ENCODE assay signal across 8 mouse cellular contexts in the genomic region with DNA sequence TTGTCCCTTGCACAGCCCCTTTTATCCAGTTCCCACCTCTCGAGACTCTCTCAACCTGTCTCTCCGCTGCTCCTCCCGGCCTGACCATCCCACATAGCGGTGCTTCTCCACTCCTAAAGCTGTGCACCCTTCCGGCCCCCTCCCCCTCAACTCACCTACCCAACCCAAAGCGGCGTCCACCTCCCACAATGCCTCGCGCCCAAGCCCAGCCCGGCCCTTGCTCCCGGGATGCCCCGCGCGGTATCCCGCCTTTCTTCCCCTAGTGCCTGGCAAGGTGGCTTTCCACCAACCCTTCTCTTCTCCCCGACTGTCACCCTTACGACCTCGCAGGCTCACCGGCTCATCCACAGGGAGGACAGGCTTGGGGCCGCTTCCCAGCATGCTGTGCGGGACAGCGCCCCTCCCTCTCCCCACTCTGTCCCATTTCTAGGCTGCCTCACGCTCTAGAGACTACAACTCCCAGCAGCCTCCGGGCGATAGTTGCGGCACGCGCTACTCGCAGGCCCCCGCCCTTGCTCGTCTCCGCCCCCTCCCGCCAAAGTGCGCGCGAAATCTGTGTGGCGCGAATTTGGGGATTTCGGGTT. TPM values are rescaled to one million over a fixed set of nuclear protein-coding genes. Genes with fewer than 3 reads are reported as not detected.
DNase-seq lines count a peak whose midpoint lies in the region; ATAC-seq lines count a peak whose summit lies in the region.

TSS of gene Zswim9 (minus strand) at position 414 of the 584 bp plus-strand sequence.

- peaks cover 47% of the 10 kb centered on the region for H3K36me3 ChIP-seq in hindbrain, embryonic 15.5 days

- H3K27ac ChIP-seq in hindbrain, embryonic 15.5 days (replicated peaks), result peak within 1 kb of the TSS; percentile 92

- peak; percentile 99 for ATAC-seq in hindbrain, embryonic 15.5 days (ENCODE audit: low FRiP score, low read depth)

- H3K9me3 ChIP-seq in hindbrain, embryonic 15.5 days, result no peaks in the 10 kb centered on the region

- H3K4me1 ChIP-seq in hindbrain, embryonic 15.5 days (replicated peaks), result peaks cover 6% of the 10 kb centered on the region

- H3K4me2 ChIP-seq in hindbrain, embryonic 15.5 days, result peak within 1 kb of the TSS; percentile 74

- no peaks in the 10 kb centered on the region for H3K27me3 ChIP-seq in hindbrain, embryonic 15.5 days

- WGBS in hindbrain, embryonic 15.5 days, result under 1% methylated on average over 39 of the region's 39 CpGs

- H3K4me3 ChIP-seq in hindbrain, embryonic 15.5 days, result peak within 1 kb of the TSS; percentile 64

- peak; percentile 93 for DNase-seq in T-cell, adult 2 months (ENCODE audit: low spot score)
- peak; percentile 90 to 91 for DNase-seq in cerebellum, postnatal 36 days
- peak; percentile 95 for DNase-seq in frontal cortex, postnatal 36 days (ENCODE audit: low spot score in 2 of 2)
- DNase-seq in left cerebral cortex, adult 11 months (ENCODE audit: low spot score), result peak; percentile 87
- peak; percentile 93 to 94 for DNase-seq in lung, postnatal 4 days
- DNase-seq in retina, postnatal 7 days (ENCODE audit: low read depth, low spot score), result peak; percentile 88
- DNase-seq in urinary bladder, adult 2 months (ENCODE audit: low spot score), result peak; percentile 91

- H3K9ac ChIP-seq in hindbrain, embryonic 15.5 days, result peak within 1 kb of the TSS; percentile 78

RNA-seq across cellular contexts. Expression of gene Zswim9, which starts in this region (rescaled TPM):
- polyA plus RNA-seq in hindbrain, embryonic 15.5 days (2015; fragmentation: Nextera tagmentation; extraction: Ambion mirVana), result 11.8 and 14.2 TPM in 2 replicates
- 4.2 and 7.9 TPM in 2 replicates for polyA plus RNA-seq in urinary bladder, adult 2 months (2012; rRNA removed)

Comparison
In these comparisons a context has a peak if more than half of its experiments do, and no peak if none do; other contexts are left out.
1. Peak in every context shown above with its lines: DNase-seq, ATAC-seq, H3K4me3 ChIP-seq and H3K27ac ChIP-seq.